Mouse (Mus musculus) heart, adult 2 months (tissue): ENCODE data around the gene Olfr304.
"Not testable (repeated sequence)": the region's sequence is repeated elsewhere in the genome, so short reads cannot be mapped to it uniquely, and the experiment has no call there.

Experiments
- CTCF ChIP-seq: fragments of 200-600 bp; IDR thresholded peaks from 2 replicates; pipeline ENCODE4 v1.8.1; 2022; ENCODE audit warnings: antibody characterized with exemption, mild to moderate bottlenecking, moderate library complexity
- EP300 ChIP-seq: fragments of 200-500 bp; IDR thresholded peaks from 2 replicates; pipeline ENCODE4 v1.6.1; 2011; ENCODE audit warnings: low read depth, low read length, control low read depth; ENCODE audit not compliant: insufficient read depth

- TF ChIP-seq CTCF, EP300: not testable (repeated sequence)
These were observed 40.2 kb downstream of the Olfr304 start for GRCm38 (mm10) chr7:86346296-86346695.
